Mouse (Mus musculus): Measurements from ENCODE around the gene Mta2.

Mta2 gene

DNA sequence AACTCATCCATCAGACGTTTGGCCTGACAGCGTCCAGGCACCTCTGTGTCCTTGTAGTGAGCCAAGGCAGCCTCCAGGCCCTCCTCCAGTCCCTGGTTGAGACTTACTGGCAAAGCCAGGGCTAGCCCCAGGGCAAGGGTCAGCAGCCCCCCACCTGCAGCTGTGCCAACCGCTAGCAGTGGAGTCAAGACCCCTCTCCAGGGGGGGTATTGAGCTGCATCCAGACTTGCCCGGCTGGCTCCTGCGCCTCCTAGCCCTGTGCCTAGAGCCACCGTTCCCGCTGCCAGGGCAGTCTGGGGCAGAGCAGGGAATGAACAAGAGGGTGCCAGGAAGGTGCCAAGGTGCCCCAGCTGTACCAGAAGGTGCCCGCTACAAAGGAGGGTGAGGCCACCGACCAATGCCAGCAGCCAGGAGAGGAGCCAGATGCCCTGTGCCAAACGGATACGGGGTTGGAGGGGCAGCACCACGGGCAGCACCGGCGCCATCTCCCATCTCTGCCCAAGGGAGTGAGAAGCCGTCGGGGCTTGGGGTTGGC is 12.9 kb upstream of the Mta2 start:
- in situ Hi-C loops (cut with MboI, MseI), result no loop called here

DNA sequence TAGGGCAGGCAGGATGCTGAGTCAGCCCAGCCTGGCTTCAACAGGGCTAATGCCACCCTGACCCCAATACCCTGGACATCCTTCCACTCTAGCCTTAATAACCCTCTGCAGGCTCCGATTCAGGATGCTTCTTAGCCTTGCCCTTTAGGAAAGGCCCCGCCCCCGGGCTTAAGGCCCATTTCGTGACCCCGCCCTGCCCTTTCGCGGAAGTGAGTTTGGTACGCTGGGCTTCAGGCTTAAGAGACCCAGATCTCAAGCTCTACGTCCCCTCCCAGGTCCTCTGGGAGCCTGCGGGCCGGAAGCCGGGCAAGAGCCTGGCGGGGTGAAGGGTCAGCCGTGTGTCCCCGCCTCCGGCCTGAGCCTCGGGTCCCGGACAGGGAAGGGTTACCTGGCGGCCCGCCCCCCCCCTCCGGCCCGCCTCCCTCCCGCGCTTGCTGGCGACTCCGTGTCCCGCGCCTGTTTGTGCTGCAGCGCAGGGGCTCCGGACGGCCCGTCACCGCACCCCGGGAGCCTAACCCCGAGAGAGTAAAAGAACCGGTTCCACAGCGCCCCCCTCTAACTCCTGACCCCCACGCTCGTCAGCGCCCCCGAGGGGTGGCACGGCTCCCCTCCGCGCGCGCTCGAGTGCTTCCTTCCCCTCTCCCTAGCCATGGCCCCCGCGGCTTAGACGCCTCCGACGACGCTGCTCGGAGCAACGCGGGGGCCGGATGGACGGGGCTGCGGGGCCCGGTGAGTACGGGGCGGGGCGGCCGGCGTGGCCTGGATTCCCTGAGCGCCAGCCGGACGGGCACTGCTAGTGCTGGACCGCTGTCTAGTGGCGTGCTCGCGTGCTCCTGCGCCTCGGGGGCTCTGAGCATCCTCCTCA is 12.2 kb upstream of the Mta2 start, which contains the start of the genes Rom1 and Eml3:
Gene Rom1, minus strand, starts transcription at position 133 of the 865 bp plus-strand sequence.
Gene Eml3, plus strand, starts transcription at position 329 of the 865 bp plus-strand sequence.
- in situ Hi-C loops (cut with MboI, MseI), result no loop called here

DNA sequence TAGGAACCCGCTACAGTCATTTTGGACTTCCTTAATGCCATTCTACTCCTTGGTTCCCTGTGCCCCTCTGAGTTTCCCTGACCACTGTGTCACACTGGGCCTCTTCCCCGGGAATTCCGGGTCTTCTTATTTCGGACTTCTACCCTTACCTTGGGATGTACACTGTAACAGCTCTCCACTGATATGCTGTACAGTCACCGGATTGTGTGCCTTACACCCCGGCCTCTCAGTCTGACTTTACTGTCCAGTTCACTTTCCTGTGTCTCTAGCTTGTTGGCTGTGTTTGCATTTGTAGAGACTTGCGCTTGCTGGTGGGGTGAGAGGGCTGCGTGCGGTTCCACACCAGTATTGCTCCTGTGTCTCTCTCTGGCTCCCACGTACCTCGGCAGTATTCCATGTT is 11.6 kb upstream of the Mta2 start:
- in situ Hi-C loops (cut with MboI, MseI), result no loop called here

DNA sequence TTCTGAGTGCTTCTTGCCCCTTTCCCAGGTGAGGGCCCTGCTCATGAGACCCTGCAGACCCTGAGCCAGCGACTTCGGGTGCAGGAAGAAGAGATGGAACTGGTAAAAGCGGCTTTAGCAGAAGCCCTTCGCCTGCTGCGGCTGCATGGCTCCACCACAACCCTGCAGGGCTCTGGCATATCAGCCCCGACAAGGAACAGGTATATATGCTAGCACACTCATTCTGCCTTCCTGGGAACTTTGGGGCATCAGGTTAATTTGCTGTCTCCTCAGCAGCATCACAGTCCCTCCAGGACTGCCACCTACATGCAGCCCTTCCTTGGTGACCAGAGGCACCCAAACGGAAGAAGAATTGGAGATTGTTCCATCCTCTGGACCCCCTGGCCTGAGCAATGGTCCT is 10.9 kb upstream of the Mta2 start:
- in situ Hi-C loops (cut with MboI, MseI), result no loop called here

DNA sequence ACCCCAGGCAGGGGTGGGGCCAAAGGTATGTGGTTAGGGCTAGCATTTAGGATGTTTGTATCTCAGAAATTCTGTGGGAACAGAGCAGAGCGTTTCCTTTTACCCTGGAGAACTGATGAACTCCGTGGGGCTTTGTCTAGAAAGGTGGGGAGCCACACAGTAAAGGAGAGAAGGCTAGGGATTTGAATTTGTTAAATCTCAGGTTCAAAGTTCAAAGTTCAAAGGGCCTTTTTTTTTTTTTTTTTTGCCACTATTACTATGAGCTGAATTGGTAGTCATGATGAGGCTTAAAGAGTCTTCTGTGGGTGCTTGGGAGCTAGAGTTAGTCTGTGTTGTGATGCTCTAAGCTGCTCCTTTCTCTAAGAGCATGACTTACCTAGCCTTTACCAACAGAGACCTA is 4.9 kb upstream of the Mta2 start:
- in situ Hi-C loops (cut with MboI, MseI), result no loop called here

DNA sequence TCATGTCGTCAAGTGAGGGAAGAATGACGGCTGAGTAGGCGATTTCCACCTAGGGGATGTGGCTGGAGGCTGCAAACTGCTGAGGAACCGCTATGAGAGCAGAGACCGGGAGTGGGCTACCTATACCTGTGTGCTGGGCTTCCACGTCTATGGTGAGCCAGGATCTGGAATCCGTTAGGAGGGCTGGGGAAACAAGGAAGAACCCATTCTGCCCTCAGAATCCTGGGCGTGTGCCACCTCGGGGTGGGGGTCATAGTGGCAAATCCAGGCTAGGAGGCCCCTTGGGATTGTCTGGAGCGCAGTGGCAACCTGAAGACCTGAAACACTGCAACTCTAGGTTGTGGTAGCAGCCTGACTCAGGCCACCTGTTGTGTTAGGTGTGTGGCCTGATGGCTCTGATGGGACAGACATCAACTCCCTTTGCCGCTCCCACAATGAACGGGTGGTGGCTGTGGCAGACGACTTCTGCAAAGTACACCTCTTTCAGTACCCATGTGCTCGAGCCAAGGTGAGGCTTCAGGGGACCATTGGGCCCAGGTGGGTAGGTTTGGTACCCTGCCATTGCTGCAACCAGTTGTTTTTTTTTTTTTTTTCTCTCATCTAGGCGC is 1.0 kb upstream of the Mta2 start:
- in situ Hi-C loops (cut with MboI, MseI), result no loop called here

DNA sequence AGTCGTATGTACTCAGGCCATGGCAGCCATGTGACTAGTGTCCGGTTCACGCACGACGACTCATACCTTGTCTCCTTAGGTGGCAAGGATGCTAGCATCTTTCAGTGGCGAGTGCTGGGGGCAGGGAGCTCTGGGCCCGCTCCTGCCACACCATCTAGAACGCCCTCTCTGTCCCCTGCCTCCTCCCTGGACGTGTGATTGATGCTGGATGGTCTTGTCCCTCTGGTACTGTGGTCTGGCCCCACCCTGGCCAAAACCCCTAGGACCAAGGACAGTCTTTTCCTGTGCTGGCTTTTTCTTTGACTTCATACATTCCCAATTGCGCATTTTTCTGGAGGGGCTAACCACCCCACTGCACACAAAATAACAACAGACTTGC is 550 bp upstream of the Mta2 start:
- in situ Hi-C loops (cut with MboI, MseI), result no loop called here

DNA sequence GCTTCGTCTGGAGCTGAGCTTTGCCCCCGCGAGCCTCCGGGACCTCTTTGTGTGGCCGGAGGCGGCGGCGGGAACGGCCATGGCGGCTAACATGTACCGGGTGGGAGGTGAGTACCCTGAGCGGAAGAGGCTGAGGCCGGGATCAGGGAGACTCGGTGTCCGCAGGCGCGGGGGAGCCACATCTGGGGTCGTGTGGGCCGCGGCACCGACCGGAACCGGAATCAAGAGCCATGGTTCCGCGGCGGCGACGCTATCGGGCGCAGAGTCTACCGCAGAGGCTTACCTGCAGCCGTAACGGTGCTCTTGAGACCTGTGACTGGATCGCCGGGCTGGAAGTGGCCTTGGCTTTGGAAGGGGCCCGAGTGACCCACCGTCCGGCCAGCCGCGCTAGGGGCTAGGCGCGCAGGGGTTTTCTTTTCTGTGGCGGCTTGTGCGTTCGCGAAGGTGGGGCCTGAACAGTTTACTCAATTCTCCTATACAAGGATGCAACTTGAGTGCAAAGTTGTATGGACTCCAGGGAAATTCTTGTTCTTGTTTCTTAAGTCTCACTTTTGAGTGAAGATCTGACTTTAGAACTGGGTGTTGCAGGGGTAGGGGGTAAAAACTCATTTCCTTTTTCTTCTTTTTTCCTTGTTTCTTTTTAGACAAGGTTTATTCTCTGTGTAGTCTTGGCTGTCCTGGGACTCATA is 745 bp downstream of the Mta2 start:
- in situ Hi-C loops (cut with MboI, MseI), result no loop called here

DNA sequence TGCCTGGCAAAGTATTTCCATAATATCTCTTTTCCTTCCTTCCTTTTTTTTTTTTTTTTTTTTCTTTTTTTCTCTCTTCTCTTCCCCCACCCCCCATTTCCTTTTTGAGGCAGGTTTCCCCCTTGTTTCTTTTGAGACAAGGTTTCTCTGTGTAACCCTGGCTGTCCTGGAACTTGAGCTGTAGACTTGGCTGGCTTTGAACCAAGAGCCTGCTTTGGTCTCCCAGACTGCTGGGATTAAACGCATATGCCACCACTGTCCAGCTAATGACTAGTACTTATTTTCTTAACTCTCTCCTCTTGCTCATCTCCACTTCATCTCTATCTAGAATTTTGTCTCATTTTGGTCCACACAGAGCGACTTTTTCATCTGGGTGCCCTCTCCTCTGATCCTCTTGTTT is 1.4 kb downstream of the Mta2 start:
- in situ Hi-C loops (cut with MboI, MseI), result no loop called here

DNA sequence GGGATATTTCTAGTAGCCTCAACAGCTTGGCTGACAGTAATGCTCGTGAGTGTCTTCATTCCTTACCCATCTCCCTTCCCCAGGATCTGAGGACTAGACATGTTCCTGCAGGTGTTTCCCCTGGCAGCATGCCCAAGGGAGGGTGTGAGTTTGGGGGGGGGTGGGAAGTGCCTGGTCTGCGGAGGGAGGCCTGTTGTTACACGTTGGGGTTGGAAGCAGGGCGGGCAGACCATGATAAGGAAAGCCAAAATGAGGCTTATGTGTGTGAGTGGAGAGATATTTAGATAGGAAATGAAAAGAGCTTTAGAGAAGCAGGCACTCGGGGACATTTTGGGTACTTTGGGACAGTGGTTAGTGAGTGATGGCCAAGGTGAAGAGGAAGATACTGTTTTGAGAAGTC is 2.4 kb downstream of the Mta2 start:
- in situ Hi-C loops (cut with MboI, MseI), result no loop called here

DNA sequence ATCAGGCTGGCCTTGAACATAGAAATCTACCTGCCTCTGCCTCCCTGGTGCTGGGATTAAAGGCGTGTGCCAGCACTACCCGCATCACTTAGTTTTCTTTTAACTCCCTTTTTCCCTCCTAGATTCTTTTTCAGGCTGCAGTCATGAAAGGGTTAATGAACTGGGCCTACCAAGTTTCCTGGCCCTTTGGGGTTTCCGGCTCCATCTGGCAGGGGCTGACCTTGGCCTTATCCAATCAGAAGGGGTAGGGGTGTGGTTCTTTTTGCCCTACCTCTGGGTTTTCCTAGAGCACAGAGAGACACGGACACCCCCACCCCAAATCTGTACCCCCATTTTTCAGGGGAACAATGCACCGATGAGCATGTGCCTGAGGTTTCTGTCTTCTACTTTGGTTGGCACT is 3.1 kb downstream of the Mta2 start:
- in situ Hi-C loops (cut with MboI, MseI), result loop anchor here (5.0 kb wide), 1 partner anchor 52 kb away; the partner anchor contains the start of gene Ints5

DNA sequence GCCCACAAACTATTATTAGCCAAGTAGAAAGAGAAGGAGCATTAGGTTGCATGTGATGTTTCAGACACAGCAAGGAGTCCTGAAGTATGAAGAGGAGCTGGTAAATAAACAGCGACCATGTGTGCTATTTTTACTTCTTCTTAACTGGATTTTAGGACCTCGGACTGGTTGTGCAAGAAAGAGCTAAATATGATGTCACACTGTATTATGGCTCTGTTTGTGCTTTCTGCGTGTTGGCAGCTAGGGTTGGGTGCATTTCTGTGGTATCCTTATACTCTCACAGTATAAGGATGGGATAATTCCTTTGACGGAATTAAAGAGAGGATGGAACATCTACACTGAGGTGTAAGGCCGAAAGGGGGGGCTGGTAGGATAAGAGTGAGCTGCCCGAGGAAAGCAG is 3.6 kb downstream of the Mta2 start:
- in situ Hi-C loops (cut with MboI, MseI), result loop anchor here (5.0 kb wide), 1 partner anchor 53 kb away; the partner anchor contains the start of gene Ints5

DNA sequence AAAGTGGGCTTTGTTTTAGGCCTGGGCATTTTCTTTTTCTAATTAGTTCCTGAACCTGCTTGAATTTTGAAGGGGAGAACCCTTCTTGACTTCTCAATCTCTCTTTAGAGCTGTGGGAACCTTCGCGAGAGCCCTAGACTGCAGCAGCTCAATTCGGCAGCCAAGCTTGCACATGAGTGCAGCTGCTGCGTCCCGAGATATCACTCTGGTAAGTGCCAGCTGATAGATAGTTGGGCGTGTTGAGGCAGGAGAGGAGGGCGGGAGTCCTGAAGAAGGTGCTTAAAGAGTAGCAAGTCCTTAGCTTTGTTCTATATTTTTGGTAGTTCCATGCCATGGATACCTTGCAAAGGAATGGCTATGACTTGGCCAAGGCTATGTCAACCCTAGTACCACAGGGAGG is 5.3 kb downstream of the Mta2 start:
- in situ Hi-C loops (cut with MboI, MseI), result loop anchor here (5.0 kb wide), 1 partner anchor 55 kb away; the partner anchor contains the start of gene Ints5

DNA sequence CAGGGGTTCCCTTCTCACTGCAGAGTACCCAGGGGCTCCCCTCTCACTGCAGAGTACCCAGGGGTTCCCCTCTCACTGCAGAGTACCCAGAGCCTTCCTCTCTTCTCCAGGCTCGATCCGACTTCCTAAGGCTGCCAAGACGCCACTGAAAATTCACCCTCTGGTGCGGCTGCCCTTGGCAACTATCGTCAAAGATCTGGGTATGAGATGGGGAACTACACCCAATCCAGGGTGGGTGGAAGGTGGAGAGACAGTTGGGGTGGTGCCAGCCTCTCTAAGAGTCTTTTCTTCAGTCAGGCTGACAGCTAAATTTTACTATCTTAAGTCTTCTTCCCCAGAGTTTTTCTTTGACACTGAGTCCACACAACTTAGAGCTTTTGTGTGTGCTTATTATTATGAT is 8.5 kb downstream of the Mta2 start:
- in situ Hi-C loops (cut with MboI, MseI), result no loop called here

DNA sequence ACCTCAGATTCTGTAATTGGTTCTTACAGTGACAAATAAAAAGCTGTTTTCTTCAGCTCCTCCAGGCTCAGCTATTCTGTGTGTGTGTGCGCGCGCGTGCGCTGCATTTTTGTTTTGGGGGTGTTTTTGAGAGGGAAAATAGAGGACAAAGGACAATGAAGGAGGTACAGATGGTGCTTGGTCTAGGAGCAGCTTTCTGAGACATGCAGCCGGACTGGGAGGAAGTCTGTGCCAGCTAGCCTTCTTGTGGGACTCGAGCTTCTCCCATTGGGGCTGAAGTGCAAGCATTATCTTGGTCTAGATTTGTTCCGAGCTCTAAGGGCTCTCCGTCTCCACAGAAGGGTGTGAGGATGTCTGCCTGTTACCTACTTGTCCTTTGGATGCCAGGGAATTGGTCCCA is 10.6 kb downstream of the Mta2 start:
- in situ Hi-C loops (cut with MboI, MseI), result no loop called here

DNA sequence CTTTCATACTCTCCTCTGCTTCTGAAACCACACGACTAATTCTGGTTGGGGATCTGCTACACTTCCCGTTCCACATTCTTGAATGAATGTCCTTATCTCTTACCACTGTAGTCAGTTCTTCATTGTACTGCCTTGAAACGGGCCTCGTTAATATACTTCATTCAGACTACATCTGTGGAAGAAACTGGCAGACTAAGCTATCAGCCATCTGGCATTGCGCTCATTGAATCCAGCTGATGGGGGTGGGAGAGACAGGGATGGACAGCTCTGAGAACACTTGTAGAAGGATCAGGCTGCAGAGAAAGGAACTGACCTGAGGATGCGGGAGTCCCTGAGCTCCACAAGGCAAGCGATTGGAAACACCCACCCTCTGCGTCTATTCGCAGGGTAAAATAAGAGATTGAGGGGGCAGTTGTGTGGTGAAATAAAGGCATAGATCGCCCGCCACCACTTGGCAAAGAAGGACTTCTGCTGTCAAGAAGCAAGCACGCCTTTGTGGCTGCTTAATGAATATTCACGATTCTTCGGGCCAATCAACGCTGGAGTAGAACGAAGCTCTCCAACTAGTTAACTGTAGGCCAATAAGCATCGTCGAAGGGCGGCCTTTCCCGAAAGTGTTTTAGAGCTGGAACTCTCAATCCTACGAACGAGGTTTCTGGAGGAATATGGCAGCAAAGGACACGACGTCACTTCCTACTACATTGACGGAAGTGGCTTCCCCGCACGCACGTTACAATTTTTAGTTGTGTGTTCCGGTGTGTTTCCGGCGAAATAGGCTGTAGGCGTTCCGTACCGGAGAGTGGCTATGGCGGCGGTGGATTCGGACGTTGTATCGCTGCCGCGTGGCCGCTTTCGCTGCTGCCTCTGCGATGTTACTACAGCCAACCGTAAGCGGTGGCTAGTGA is 11.7 kb downstream of the Mta2 start, which contains the start of gene Tut1:
Gene Tut1, plus strand, starts transcription at position 713 of the 905 bp plus-strand sequence.
- in situ Hi-C loops (cut with MboI, MseI), result no loop called here

DNA sequence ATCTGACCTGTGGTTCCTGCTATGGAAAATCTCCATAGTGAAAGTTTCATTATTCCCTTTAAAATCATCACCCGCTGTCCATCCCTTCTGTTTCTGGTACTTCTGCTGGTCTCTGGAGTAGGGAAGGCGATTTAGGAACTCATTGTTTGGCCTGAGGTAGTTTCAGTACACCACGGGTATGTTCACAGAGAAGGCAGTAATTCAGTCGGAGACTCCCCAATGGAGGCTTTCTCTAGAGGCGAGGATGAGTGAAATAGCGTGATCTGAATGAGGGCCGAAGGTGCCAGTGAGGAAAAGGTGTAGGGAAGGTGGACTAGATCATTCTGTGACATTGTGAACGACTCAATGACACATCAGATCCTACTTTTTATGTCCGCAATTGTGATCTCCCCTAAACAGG is 12.5 kb downstream of the Mta2 start:
- in situ Hi-C loops (cut with MboI, MseI), result no loop called here

DNA sequence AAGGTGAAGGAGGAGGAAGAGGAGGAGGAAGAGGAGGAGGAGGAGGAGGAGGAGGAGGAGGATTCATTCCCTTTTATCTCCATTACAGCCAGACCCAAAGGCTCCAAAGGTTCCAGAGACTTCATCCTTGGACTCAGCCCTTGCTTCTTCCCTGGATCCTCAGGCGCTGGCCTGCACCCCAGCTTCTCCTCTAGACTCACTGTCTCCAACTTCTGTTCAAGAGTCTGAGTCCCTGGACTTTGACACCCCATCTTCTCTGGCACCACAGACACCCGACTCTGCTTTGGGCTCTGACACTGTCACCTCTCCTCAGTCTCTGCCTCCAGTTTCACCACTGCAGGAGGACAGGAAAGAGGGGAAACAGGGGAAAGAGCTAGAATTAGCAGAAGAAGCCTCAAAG is 20.6 kb downstream of the Mta2 start:
- in situ Hi-C loops (cut with MboI, MseI), result loop anchor here (5.0 kb wide), 1 partner anchor 125 kb away; the partner anchor contains the start of genes Bscl2 and Gng3

DNA sequence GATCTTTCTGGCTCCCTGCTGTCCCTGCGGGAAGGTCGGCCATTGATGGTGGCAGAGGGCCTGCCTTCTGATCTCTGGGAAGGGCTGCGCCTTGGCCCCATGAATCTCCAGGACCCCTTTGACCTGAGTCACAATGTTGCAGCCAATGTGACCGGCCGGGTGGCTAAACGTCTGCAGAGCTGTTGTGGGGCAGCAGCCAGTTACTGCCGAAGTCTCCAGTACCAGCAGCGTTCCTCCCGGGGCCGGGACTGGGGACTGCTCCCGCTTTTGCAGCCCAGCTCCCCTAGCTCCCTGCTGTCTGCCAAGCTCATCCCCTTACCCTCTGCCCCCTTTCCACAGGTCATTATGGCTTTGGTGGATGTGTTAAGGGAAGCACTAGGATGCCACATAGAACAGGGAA is 23.4 kb downstream of the Mta2 start:
- in situ Hi-C loops (cut with MboI, MseI), result no loop called here

DNA sequence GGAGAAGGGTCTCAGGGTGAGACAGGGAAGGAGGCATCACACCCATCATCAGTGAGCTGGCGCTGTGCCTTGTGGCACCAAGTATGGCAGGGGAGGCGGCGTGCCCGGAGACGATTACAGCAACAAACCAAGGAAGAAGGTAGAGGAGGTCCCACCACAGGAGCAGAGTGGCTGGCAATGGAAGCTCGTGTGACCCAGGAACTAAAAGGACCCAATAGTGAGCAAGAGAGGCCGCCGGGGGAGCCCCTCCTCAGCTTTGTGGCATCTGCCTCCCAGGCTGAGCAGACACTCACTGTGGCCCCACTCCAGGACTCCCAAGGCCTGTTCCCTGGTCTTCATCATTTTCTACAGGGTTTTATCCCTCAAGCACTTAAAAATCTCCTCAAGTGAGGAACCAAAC is 24.1 kb downstream of the Mta2 start:
- in situ Hi-C loops (cut with MboI, MseI), result no loop called here

DNA sequence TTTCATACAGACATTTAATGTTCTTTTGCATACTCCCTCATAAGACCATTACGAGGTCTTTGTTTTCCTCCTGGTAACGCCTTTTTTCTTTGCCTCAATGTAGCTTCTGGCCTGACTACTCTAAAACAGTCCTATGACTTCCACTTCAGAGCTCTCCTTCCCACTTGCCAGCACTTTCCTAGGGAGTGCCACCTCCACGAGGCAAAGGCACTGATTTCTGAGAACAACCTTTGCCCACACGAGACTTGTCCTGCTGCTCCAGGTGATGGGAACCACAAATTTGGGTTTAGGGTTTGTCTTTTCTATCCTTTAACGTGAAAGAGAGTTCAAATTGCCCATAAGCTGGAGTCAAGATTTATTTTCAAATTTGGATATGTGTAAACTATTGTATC is 24.5 kb downstream of the Mta2 start:
- in situ Hi-C loops (cut with MboI, MseI), result no loop called here

Data from T-helper 1 cell (primary cell).